Mouse (Mus musculus) cerebral cortex, adult 2 months (tissue): ENCODE data around the gene Stip1.

ENCODE experiments used
- WGBS: fragments of 180-500 bp; shearing (Covaris S2); methylation state at CpG from one replicate; pipeline ENCODE4 v1.1.7; 2018; 5-methylcytosine and 5-hydroxymethylcytosine counted together

Stip1 gene

DNA sequence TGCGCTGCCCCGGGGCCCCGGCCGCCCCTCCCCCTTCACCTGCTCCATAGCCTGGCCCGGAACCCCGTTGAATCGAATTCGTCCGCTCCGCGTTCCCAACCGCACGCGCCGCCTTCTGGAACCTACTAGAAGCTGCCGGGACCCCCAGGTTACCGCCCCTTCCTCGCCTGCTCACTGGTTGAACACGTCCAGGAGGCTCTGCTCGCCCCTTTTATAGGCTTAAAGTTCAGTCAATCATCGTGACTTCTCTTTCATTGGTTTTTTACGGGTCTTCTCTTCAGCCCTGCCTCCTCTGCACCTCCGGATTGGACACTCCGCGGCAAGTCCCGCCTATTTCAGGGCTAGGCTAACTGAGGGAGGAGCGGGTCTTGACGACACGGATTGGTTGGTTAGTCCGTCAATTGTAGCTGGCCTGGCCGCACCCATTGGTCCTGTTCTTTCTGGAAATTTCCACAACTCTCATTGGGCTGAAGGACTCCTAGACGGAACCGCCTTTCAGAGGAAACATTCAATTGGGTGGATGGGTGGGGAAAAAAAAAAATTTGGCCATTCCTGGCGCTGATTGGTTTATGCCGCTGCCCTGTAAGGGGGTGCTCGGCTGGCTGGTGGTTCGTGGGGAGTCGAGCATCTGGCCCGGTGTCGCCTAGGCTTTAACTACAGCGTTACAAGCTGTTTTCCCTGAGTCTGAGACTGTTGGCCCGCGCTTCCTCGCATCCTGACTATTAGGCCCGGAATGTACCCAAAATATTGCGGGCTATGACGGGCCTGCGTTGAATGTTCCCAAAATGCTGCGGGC lies at the start of gene Stip1:
Gene Stip1 (minus strand): TSS at position 127 of the 796 bp plus-strand sequence.
- WGBS = under 1% methylated on average over 48 of the region's 49 CpGs

- 52% methylated on average over 5 of the region's 5 CpGs for WGBS
Measured at GRCm38 (mm10) chr19:7089050-7089449, 49.3 kb upstream of the Stip1 start.

DNA sequence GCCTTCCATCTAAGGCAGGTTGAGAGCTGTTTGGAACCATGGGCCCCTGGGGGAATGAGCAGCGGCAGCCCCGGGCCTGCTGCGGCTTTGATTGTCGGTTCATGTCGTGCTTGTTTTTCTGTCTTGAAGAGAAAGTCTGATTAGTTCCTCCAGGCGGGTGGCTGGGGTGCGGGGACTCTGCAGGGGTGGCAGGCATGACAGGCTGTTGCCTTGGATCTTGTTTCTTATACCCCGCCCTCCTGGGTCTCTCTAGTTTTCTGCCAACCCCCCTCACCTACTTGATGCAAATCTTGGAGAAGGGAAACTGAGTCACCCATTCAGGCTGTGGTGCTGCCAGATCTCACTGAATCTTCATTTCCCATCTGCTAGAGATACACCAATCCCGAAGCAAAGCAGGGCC lies 48.8 kb upstream of the Stip1 start:
- 48% methylated on average over 9 of the region's 9 CpGs for WGBS

GRCm38 (mm10) chr19:7084734-7085133 lies 45.0 kb upstream of the Stip1 start:
- 45% methylated on average over 15 of the region's 15 CpGs for WGBS

- WGBS = 34% methylated on average over 14 of the region's 14 CpGs
Measured at GRCm38 (mm10) chr19:7083035-7083794, 43.4 kb upstream of the Stip1 start.

GRCm38 (mm10) chr19:7081516-7082266 lies 41.9 kb upstream of the Stip1 start:
- WGBS = 50% methylated on average over 7 of the region's 7 CpGs

- 85% methylated on average over 7 of the region's 7 CpGs for WGBS
Measured at GRCm38 (mm10) chr19:7078271-7078670, 38.5 kb upstream of the Stip1 start.

- 73% methylated on average over 9 of the region's 9 CpGs for WGBS
Measured at GRCm38 (mm10) chr19:7077666-7078065, 37.9 kb upstream of the Stip1 start.

- 91% methylated on average over 11 of the region's 11 CpGs for WGBS
Measured at GRCm38 (mm10) chr19:7075336-7075735, 35.6 kb upstream of the Stip1 start.

- 71% methylated on average over 12 of the region's 12 CpGs for WGBS
Measured at GRCm38 (mm10) chr19:7073997-7074781, 34.4 kb upstream of the Stip1 start.

DNA sequence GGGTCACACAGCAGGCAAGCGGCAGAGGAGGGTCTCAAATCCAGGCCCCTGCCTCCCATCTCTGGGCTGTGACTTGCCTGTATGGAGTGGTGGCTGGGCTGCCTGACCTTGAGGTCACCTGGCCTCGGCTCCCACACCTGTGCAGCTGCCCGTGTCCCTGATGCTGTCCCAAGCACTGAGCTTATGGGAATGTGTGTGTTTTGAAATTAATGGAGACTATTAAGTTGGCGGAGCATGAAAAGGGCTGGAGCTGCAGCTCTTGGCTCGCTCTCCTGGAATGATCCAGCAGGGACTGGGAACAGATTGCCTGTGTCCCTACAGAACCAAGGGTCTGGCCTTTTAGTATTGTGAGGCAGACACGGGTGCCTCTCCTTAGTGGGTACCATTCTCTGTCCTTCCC lies 32.5 kb upstream of the Stip1 start:
- WGBS = 75% methylated on average over 6 of the region's 6 CpGs

GRCm38 (mm10) chr19:7070775-7071174 lies 31.0 kb upstream of the Stip1 start:
- WGBS = 75% methylated on average over 4 of the region's 4 CpGs

GRCm38 (mm10) chr19:7069781-7070763 lies 30.3 kb upstream of the Stip1 start:
- WGBS = 47% methylated on average over 34 of the region's 35 CpGs

DNA sequence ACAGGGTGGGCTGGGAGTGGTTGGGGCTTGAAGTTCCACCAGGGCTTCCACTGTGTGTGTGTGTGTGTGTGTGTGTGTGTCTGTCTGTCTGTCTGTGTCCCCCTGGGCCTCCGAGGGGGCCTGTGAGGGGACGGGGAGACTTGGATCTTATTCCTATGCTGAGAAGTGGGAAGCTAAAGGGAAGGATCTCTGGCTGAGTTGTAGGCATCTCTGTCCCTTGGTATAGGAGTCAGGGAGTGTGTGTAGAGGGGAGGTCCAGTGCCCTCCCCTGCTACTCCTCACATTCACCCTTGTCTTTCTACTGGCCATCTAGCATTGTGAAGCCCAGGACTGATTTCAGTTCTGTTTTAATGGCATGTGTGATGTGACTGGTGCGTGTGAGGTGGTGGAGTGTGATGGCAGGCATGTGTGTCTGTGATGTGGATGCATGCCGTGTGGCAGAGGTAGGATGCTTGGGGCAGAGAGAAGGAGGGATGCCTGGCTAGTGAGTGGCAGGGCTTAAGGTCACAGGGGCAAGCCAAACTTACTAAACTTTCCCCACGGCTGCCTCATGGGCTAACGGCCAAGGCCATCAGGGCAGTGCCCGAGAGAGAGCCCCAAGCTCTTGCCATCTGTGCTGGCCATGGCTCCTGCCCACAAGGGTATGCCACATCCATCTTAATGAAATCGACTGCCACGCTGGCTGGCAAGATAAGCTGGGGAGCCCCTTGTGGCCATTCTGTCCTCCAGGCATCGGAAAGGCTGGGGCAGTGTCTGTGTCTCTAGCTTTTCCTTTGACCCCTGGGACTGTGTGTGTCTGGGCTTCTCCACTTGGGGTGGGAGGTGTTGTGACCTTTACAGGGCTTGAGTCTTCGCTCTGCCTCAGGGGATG lies 29.1 kb upstream of the Stip1 start:
- 51% methylated on average over 11 of the region's 11 CpGs for WGBS

DNA sequence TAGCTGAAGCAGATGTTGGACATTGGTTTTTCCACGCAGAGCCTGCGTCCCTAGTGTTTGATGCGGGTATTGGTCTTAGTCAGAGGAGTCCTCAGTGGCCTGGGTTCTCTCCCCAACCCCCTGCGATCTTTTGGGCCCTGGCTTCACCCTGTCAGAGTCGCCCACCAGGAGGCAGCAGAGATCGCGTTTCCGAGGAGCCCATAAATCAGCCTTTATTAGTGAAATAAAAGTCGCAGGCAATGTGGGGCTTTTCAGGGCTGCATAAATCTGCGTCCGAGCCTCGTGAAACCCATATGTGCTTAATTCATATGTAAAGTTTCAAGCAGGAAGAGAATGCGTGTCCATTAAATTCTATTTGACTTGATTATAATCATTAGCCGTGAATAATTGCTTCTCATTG lies 28.4 kb upstream of the Stip1 start:
- 6% methylated on average over 14 of the region's 14 CpGs for WGBS

DNA sequence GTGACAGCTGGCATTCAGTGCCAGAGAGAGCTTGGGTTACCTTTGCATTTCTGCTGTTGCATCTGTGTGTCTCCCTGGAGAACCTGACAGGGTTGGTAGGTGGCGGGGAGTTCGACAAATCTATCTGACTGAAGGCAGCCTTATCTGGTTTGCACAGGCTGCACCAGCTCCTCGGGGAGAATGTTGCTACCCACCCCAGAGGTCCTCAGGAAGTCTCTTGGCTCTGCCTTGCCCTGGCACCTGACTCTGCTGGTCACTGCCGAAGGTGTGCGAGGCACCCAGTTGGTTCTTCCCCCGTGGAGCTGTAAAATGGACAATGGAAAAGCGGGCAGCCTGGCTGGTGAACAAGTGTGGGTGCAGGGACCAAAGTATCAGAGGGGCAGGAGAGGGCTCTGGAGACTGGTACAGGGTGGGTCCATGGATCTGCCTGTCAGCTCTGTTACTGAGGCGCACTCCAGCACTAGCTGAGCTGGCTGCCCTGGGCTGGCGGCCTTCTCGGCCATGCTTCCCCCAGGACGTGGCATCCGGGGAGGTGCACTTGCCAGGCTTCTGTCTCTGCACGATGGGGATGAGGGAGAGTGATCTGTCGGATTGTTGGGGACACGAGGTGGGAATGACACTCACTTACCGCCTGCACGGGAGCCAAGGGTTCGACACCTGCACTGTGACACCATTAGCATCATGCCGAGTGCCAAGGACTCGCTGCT lies 27.7 kb upstream of the Stip1 start:
- 59% methylated on average over 20 of the region's 20 CpGs for WGBS

GRCm38 (mm10) chr19:7066828-7067342 lies 27.1 kb upstream of the Stip1 start:
- WGBS = 64% methylated on average over 8 of the region's 8 CpGs

DNA sequence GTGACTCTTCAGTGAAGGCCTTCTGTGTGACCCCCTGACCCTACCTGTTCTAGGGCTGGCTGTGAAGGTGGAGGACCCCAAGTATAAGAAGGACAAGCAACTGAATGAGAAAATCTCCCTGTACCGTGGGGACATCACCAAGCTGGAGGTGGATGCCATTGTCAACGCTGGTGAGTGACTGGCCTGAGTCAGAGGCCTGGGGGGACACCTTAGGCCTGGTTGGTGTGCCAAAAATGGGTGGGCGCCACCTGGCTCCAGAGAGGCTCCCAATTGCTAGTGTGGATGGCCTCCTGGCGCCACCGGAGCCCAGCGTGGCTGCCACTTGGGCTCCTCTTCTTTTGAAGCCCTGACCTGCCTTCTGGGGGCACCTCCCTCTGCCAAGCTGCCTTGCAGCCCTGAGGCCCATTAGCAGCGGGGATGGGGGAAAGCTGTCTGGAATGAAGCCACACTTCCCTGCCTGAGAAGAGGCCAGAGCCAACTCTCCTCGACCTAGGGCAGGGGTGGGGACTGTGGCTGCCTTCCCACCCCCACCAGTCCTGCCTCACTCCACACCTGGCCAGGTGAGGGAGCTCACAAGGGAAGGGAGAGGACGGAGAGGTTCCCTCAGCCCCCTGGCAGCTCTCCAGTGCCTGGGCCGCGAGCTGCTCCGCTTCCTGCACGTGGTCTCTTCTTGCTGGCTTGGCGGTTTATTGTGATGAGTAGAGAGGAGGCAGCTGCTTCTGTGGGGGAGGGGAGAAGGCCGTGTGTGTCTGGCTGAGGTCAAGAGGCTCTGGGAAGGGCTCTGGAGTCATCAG lies 26.5 kb upstream of the Stip1 start:
- 55% methylated on average over 15 of the region's 15 CpGs for WGBS
